Mouse (Mus musculus) intestine, postnatal 0 days (tissue): ENCODE data around the gene Timm10b. TPM values are rescaled to one million over a fixed set of nuclear protein-coding genes. Genes with fewer than 3 reads are reported as not detected.

ENCODE experiments used
- ATAC-seq: fragments of 200-750 bp; cut with Nextera tagmentation; 2 replicates; pipeline ENCODE4 v1.8.0; 2017; ENCODE audit warnings: mild to moderate bottlenecking, moderate TSS enrichment, moderate library complexity
- H3K27ac ChIP-seq: fragments of 300-500 bp; sonication (generic); 2 replicates; pipeline ENCODE4 v1.5.1; 2014; ENCODE audit warnings: mild to moderate bottlenecking, low read depth, low read length, moderate library complexity
- H3K27me3 ChIP-seq: fragments of 300-500 bp; sonication (generic); replicated peaks from 2 replicates; pipeline ENCODE4 v1.6.1; 2014; ENCODE audit warnings: low read length, mixed read lengths; ENCODE audit not compliant: control insufficient read depth, insufficient read depth
- H3K36me3 ChIP-seq: fragments of 300-500 bp; sonication (generic); 2 replicates; pipeline ENCODE4 v1.6.1; 2014; ENCODE audit warnings: mild to moderate bottlenecking, moderate library complexity; ENCODE audit not compliant: control insufficient read depth, insufficient read depth
- H3K4me1 ChIP-seq: fragments of 300-500 bp; sonication (generic); replicated peaks from 2 replicates; pipeline ENCODE4 v1.6.1; 2014; ENCODE audit warnings: antibody characterized with exemption, low read length, mixed read lengths; ENCODE audit not compliant: control insufficient read depth, insufficient read depth
- H3K4me2 ChIP-seq: fragments of 300-500 bp; sonication (generic); replicated peaks from 2 replicates; pipeline ENCODE4 v1.6.1; 2014; ENCODE audit warnings: low read depth, mild to moderate bottlenecking, moderate library complexity
- H3K4me3 ChIP-seq: fragments of 300-500 bp; sonication (generic); 2 replicates; pipeline ENCODE4 v1.5.1; 2014; ENCODE audit warnings: low read depth, low read length
- H3K9ac ChIP-seq: fragments of 300-500 bp; sonication (generic); 2 replicates; pipeline ENCODE4 v1.6.1; 2014; ENCODE audit warnings: mild to moderate bottlenecking, low read depth, low read length
- H3K9me3 ChIP-seq: fragments of 300-500 bp; sonication (generic); 2 replicates; pipeline ENCODE4 v1.6.1; 2016; ENCODE audit warnings: mixed run types; ENCODE audit not compliant: control insufficient read depth
- CTCF ChIP-seq: sonication (generic); IDR thresholded peaks from 2 replicates; pipeline ENCODE4 v1.5.1; 2016; ENCODE audit warnings: low read depth, mild to moderate bottlenecking, control low read depth, antibody characterized with exemption, moderate library complexity
- WGBS: fragments of 180-500 bp; shearing (Covaris S2); extraction: QIAGEN DNeasy Blood & Tissue Kit; methylation state at CpG from one replicate; pipeline ENCODE4 v1.1.7; 2014; 5-methylcytosine and 5-hydroxymethylcytosine counted together
- polyA plus RNA-seq: library from polyadenylated mRNA; unstranded; fragments of >200 nt; fragmentation: Nextera tagmentation; extraction: Ambion mirVana; gene quantifications from 2 replicates; pipeline ENCODE4 v1.2.1, GENCODE M21; 2015

The Timm10b gene
- polyA plus RNA-seq, 1 experiment from 2014 or later, result 177 TPM

DNA sequence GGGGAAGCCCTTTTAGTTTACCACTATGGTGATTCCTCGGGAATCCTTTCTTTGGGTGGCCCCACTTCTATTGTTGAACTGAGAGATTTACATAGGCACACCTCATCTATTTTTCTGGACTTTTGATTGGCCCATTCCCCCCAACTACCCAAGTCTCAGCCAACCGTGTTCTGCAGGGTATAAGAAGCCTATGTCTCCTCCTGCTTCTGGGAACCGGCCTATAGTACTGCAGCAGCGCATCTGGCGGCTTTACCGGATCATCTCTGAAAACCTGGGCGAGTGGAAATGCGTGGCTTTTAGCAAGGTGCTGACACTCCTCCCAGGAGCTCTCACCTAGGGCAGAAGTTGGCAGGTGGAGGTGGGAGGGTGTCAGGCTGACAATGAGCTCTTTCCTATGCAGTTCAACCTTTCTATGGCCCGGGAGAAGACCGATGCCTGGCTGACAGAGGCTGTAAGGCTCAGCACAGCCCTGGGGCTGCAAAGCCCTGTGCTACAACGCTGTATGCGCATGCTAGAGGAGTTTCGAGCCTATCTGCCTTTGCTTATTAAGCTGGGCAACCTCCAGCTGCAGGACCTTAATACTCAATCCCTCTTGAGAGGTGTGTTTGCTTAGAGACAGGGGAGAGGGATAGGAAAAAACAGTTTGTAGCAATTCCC is 45.8 kb downstream of the Timm10b start:
- Histone ChIP-seq H3K4me2 (no peak overlapping the region), H3K9ac (no peak overlapping the region), H3K36me3 (no peaks in the 10 kb centered on the region), H3K9me3 (no peaks in the 10 kb centered on the region), H3K4me1 (no peaks in the 10 kb centered on the region), H3K4me3 (no peak overlapping the region), H3K27ac (no peak overlapping the region), H3K27me3 (no peaks in the 10 kb centered on the region)
- TF ChIP-seq CTCF, result no peak
- 14% methylated on average over 13 of the region's 13 CpGs for WGBS
- no peak; the same call in 1 of the 2 replicates for ATAC-seq

DNA sequence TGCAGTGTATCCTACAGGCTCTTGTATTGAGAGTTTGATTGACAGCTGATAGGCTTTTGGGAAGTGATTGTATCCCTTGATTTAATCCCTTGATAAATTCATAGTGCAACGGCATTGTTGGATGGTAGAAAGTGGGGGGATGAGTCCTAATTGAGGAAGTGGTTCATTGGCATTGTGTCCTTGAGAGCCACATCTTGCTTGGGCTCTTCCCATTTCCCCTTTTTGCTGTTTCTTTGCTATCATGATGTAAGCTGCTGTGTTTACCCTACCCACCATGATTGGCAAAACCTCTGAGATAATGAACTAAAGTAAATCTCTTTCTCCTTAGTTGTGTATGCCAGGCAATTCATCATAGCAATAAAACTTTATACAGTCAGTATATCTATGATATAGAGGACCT is 51.0 kb downstream of the Timm10b start:
- Histone ChIP-seq H3K9ac (no peak overlapping the region), H3K4me1 (no peaks in the 10 kb centered on the region), H3K27me3 (no peaks in the 10 kb centered on the region), H3K36me3 (no peaks in the 10 kb centered on the region), H3K4me3 (no peak overlapping the region), H3K4me2 (no peak overlapping the region), H3K9me3 (no peaks in the 10 kb centered on the region), H3K27ac (no peak overlapping the region)
- TF ChIP-seq CTCF, result no peak
- WGBS, result 78% methylated on average over 1 of the region's 1 CpGs
- ATAC-seq, result no peak

Other genes starting within 250 kb of the Timm10b start
- 30.5 and 36.9 TPM in 2 replicates for gene Fam160a2, start 240.0 kb upstream of the Timm10b start, polyA plus RNA-seq
- not detected in 2 replicates for gene Cnga4, start 235.5 kb upstream of the Timm10b start, polyA plus RNA-seq
- 0.09 and 0.17 TPM in 2 replicates for gene Cckbr, start 214.3 kb upstream of the Timm10b start, polyA plus RNA-seq
- 79.9 and 80.1 TPM in 2 replicates for gene Cavin3, start 157.8 kb upstream of the Timm10b start, polyA plus RNA-seq
- 22.4 and 25.4 TPM in 2 replicates for gene Smpd1, start 85.7 kb upstream of the Timm10b start, polyA plus RNA-seq
- gene Apbb1, start 58.4 kb upstream of the Timm10b start, polyA plus RNA-seq, result 13.5 and 14.0 TPM in 2 replicates
- 0.68 and 1.1 TPM in 2 replicates for gene Hpx, start 39.9 kb upstream of the Timm10b start, polyA plus RNA-seq
- gene Trim3, start 6.5 kb upstream of the Timm10b start, polyA plus RNA-seq, result 7.4 and 9.0 TPM in 2 replicates
- 39.9 and 41.9 TPM in 2 replicates for gene Arfip2, start 360 bp downstream of the Timm10b start, polyA plus RNA-seq
- 28.3 and 46.4 TPM in 2 replicates for gene Gm45799, start 496 bp downstream of the Timm10b start, polyA plus RNA-seq
- gene Dnhd1, start 10.8 kb downstream of the Timm10b start, polyA plus RNA-seq, result 0.09 and 0.51 TPM in 2 replicates
- 173 and 178 TPM in 2 replicates for gene Ilk, start 96.5 kb downstream of the Timm10b start, polyA plus RNA-seq
- 12.7 and 15.0 TPM in 2 replicates for gene Rrp8, start 97.3 kb downstream of the Timm10b start, polyA plus RNA-seq
- gene Taf10, start 104.3 kb downstream of the Timm10b start, polyA plus RNA-seq, result 164 and 168 TPM in 2 replicates
- gene Tpp1, start 112.2 kb downstream of the Timm10b start, polyA plus RNA-seq, result 176 and 184 TPM in 2 replicates
- 2.2 and 2.4 TPM in 2 replicates for gene Dchs1, start 147.6 kb downstream of the Timm10b start, polyA plus RNA-seq
- 255 and 275 TPM in 2 replicates for gene Mrpl17, start 171.0 kb downstream of the Timm10b start, polyA plus RNA-seq